Mouse (Mus musculus) MEL (cell line): Measurements from ENCODE around the gene Hsph1. TPM values are rescaled to one million over a fixed set of nuclear protein-coding genes. Genes with fewer than 3 reads are reported as not detected.

Experiments
- DNase-seq: peaks from one replicate; pipeline ENCODE4 v3.0.0; 2011; ENCODE audit warnings: low read depth, low spot score
- H3K27ac ChIP-seq: 2 replicates; pipeline ENCODE4 v1.5.1; 2012; ENCODE audit warnings: low read depth, mild to moderate bottlenecking, control low read depth, low read length, moderate library complexity; ENCODE audit not compliant: control insufficient read depth
- H3K27me3 ChIP-seq, 2 experiments: fragments of 150-350 bp in 1 of 2; sonication (generic) in 1 of 2; 2 replicates each; pipeline ENCODE4 v1.6.1; 2012; ENCODE audit warnings: low read length in 2 of 2, mild to moderate bottlenecking in 2 of 2, improper control_type of control experiment in 1 of 2, moderate library complexity in 1 of 2; ENCODE audit not compliant: insufficient read depth in 2 of 2, control insufficient read depth in 1 of 2
- H3K36me3 ChIP-seq, 2 experiments: 2 replicates each; pipeline ENCODE4 v1.6.1; 2012 to 2014; ENCODE audit warnings: low read length in 2 of 2, improper control_type of control experiment in 1 of 2, inconsistent platforms in 1 of 2, mild to moderate bottlenecking in 1 of 2; ENCODE audit not compliant: insufficient read depth in 2 of 2, control insufficient read depth in 1 of 2
- H3K4me1 ChIP-seq, 2 experiments: fragments of 150-350 bp in 1 of 2; sonication (generic) in 1 of 2; 2 replicates each; pipeline ENCODE4 v1.6.1; 2012; ENCODE audit warnings: low read length in 2 of 2, improper control_type of control experiment in 1 of 2, mild to moderate bottlenecking in 1 of 2; ENCODE audit not compliant: insufficient read depth in 2 of 2, control insufficient read depth in 1 of 2
- H3K4me3 ChIP-seq, 2 experiments: fragments of 150-350 bp in 1 of 2; sonication (generic) in 1 of 2; 2 replicates each; pipeline ENCODE4 v1.5.1; 2012; ENCODE audit warnings: low read depth in 2 of 2, low read length in 2 of 2, mild to moderate bottlenecking in 2 of 2, moderate library complexity in 2 of 2, control low read depth in 1 of 2, improper control_type of control experiment in 1 of 2; ENCODE audit not compliant: control insufficient read depth in 1 of 2, insufficient read depth in 1 of 2
- H3K79me2 ChIP-seq: 2 replicates; pipeline ENCODE4 v1.6.1; 2012; ENCODE audit warnings: mild to moderate bottlenecking, low read length, moderate library complexity; ENCODE audit not compliant: control insufficient read depth, poor library complexity, insufficient read depth
- H3K9ac ChIP-seq: 2 replicates; pipeline ENCODE4 v1.6.1; 2012; ENCODE audit warnings: low read depth, mild to moderate bottlenecking, control low read depth, low read length, moderate library complexity; ENCODE audit not compliant: control insufficient read depth, poor library complexity, severe bottlenecking
- H3K9me3 ChIP-seq: fragments of 150-350 bp; sonication (generic); replicated peaks from 2 replicates; pipeline ENCODE4 v1.6.1; 2012; ENCODE audit warnings: mild to moderate bottlenecking, low read length, improper control_type of control experiment, moderate library complexity; ENCODE audit not compliant: insufficient read depth
- CTCF ChIP-seq, 3 experiments: IDR thresholded peaks in 2 of 3; conservative IDR thresholded peaks in 1 of 3; 2 replicates each; pipeline ENCODE4 v1.5.1; 2011 to 2012; ENCODE audit warnings: low read length in 3 of 3, low read depth in 2 of 3, mild to moderate bottlenecking in 2 of 3, improper control_type of control experiment in 1 of 3, inconsistent platforms in 1 of 3, mixed read lengths in 1 of 3, moderate library complexity in 1 of 3; ENCODE audit not compliant: control insufficient read depth in 1 of 3, insufficient read depth in 1 of 3, poor library complexity in 1 of 3, severe bottlenecking in 1 of 3
- EP300 ChIP-seq, 2 experiments: IDR thresholded peaks; 2 replicates each; pipeline ENCODE4 v1.6.1; 2011; ENCODE audit warnings: improper control_type of control experiment in 2 of 2, low read length in 2 of 2, low read depth in 1 of 2, mild to moderate bottlenecking in 1 of 2
- GATA1 ChIP-seq: IDR thresholded peaks from 2 replicates; pipeline ENCODE4 v1.6.1; 2011; ENCODE audit warnings: low read depth, low read length, improper control_type of control experiment
- HCFC1 ChIP-seq: IDR thresholded peaks from 2 replicates; pipeline ENCODE4 v1.6.1; 2012; ENCODE audit warnings: low read depth, mild to moderate bottlenecking, inconsistent platforms, low read length, improper control_type of control experiment, moderate library complexity
- KAT2A ChIP-seq: conservative IDR thresholded peaks from 2 replicates; pipeline ENCODE4 v1.6.1; 2012; ENCODE audit warnings: low read depth, low read length, improper control_type of control experiment, inconsistent platforms
- MEF2A ChIP-seq: IDR thresholded peaks from 2 replicates; pipeline ENCODE4 v1.6.1; 2014; ENCODE audit warnings: low read depth, mild to moderate bottlenecking, inconsistent platforms, low read length, improper control_type of control experiment; ENCODE audit not compliant: poor library complexity, insufficient replicate concordance, severe bottlenecking; ENCODE audit errors: extremely low read depth
- MYB ChIP-seq: IDR thresholded peaks from 2 replicates; pipeline ENCODE4 v1.6.1; 2011; ENCODE audit warnings: mild to moderate bottlenecking, low read depth, low read length, improper control_type of control experiment
- NRF1 ChIP-seq: IDR thresholded peaks from 2 replicates; pipeline ENCODE4 v1.6.1; 2014; ENCODE audit warnings: low read depth, mild to moderate bottlenecking, inconsistent platforms, low read length, improper control_type of control experiment, moderate library complexity; ENCODE audit not compliant: poor library complexity, insufficient read depth, severe bottlenecking
- RAD21 ChIP-seq: IDR thresholded peaks from 2 replicates; pipeline ENCODE4 v1.6.1; 2011; ENCODE audit warnings: mild to moderate bottlenecking, low read depth, low read length, improper control_type of control experiment
- SMC3 ChIP-seq: IDR thresholded peaks from 2 replicates; pipeline ENCODE4 v1.6.1; 2011; ENCODE audit warnings: low read depth, low read length, improper control_type of control experiment
- TCF12 ChIP-seq: IDR thresholded peaks from 2 replicates; pipeline ENCODE4 v1.6.1; 2014; ENCODE audit warnings: low read depth, mild to moderate bottlenecking, inconsistent platforms, low read length, improper control_type of control experiment, moderate library complexity
- USF2 ChIP-seq, 2 experiments: IDR thresholded peaks; 2 replicates each; pipeline ENCODE4 v1.6.1; 2011 to 2012; ENCODE audit warnings: improper control_type of control experiment in 2 of 2, low read length in 2 of 2, borderline replicate concordance in 1 of 2, inconsistent platforms in 1 of 2, low read depth in 1 of 2, mild to moderate bottlenecking in 1 of 2; ENCODE audit not compliant: insufficient read depth in 1 of 2
- ZC3H11A ChIP-seq: IDR thresholded peaks from 2 replicates; pipeline ENCODE4 v1.6.1; 2012; ENCODE audit warnings: low read depth, mild to moderate bottlenecking, inconsistent platforms, low read length, improper control_type of control experiment
- polyA plus RNA-seq, 2 experiments: library from polyadenylated mRNA; stranded (reverse) in 1 of 2; unstranded in 1 of 2; fragments of >175 nt in 1 of 2; fragments of >200 nt in 1 of 2; gene quantifications; 2 replicates each; pipeline versions ENCODE4 v1.2.1 to v1.2.4; 2012; ENCODE audit warnings: low replicate concordance in 2 of 2, low read depth in 1 of 2; ENCODE audit not compliant: insufficient read length in 2 of 2, insufficient read depth in 1 of 2, missing spikeins in 1 of 2
- total RNA-seq: library from RNA; depleted of rRNA; stranded (reverse); fragments of 300-350 nt; gene quantifications from 2 replicates; pipeline ENCODE4 v1.2.3, GENCODE M21; 2012

The Hsph1 gene
- total and polyA plus RNA-seq, 3 experiments, result 176 to 388 (median 300) TPM

DNA sequence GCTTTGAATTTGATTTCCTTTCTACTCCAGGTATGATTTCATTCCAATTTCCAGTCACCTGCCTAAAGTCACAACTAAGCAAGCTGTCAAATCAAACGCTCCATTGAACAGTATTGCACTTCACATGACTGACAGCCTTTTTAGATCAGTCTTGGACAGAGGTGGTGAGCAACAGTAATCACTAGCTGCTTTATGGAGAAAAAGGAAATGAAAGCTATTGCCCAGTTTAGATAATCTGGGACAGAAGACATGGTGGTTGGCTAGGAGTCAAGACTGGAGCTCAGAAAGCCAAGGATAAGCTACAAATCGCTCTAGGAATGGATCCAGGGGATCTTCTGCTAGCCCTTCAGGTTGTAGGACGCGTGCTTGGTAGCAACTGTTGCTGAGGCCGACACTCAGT lies 27.2 kb upstream of the Hsph1 start:
- H3K79me2 ChIP-seq, result no peaks in the 10 kb centered on the region

DNA sequence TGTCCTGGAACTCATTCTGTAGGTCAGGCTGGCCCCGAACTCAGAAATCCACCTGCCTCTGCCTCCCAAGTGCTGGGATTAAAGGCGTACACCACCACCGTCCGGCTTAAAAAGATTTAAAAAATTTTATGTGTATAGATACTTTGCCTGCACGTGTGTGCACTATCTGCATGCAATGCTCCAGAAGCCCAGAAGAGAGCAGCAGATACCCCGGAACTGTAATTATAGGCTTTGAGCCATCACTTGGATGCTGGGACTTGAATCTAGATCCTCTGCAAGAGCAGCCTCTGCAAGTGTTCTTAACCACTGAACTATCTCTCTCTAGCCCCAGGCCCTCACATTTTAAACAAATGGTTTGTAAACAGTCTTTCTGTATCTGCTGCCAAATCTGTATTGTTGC lies 26.8 kb upstream of the Hsph1 start:
- H3K4me3 ChIP-seq, result no peak overlapping the region
- no peak overlapping the region for H3K9ac ChIP-seq
- no peaks in the 10 kb centered on the region for H3K9me3 ChIP-seq
- DNase-seq, result peak; percentile 62
- peaks cover 2 to 23% of the 10 kb centered on the region in 2 experiments; a peak in 3 of 4 replicates for H3K4me1 ChIP-seq
- no peaks in the 10 kb centered on the region for H3K79me2 ChIP-seq
- peaks cover 0 to 15% of the 10 kb centered on the region in 2 experiments; a peak in 2 of 4 replicates for H3K36me3 ChIP-seq
- H3K27me3 ChIP-seq, result no peaks in the 10 kb centered on the region
- no peak overlapping the region for H3K27ac ChIP-seq
- TF ChIP-seq RAD21 (peak; percentile 46), CTCF (IDR thresholded peaks at IDR 0.05 in 2 of 3, conservative IDR thresholded peaks at IDR 0.05 in 1 of 3; ENCODE audit: control insufficient read depth in 1 of 3, insufficient read depth in 1 of 3, low read depth in 2 of 3, low read length in 3 of 3, poor library complexity in 1 of 3, severe bottlenecking in 1 of 3) (peak; percentile 38 to 64 (median 44)), KAT2A (no peak), MEF2A (no peak), SMC3 (peak; percentile 48)

More for the DNA sequence above, 27.2 kb upstream of the Hsph1 start:
- H3K4me3 ChIP-seq, result no peak overlapping the region
- H3K36me3 ChIP-seq, result peaks cover 0 to 11% of the 10 kb centered on the region in 2 experiments; a peak in 2 of 4 replicates
- no peak for TF ChIP-seq HCFC1
- no peak for TF ChIP-seq MYB
- no peak for TF ChIP-seq NRF1
- TF ChIP-seq EP300 (IDR thresholded peaks at IDR 0.05; ENCODE audit: low read depth in 1 of 2, low read length in 2 of 2), result peak; percentile 57 to 60; a peak in 3 of 4 replicates
- TF ChIP-seq TCF12, result peak; percentile 23; the same call in 1 of the 2 replicates
- TF ChIP-seq USF2 (IDR thresholded peaks at IDR 0.05; ENCODE audit: borderline replicate concordance in 1 of 2, insufficient read depth in 1 of 2, low read depth in 1 of 2, low read length in 2 of 2), result no peak
- TF ChIP-seq GATA1, result 0 out of 2 replicates have a peak, but pooled peaks have one; percentile 9
- DNase-seq, result no peak
- peaks cover under 1 to 19% of the 10 kb centered on the region in 2 experiments; a peak in 3 of 4 replicates for H3K4me1 ChIP-seq
- H3K27me3 ChIP-seq, result no peaks in the 10 kb centered on the region
- H3K9me3 ChIP-seq, result no peaks in the 10 kb centered on the region
- H3K27ac ChIP-seq, result no peak overlapping the region
- no peak overlapping the region for H3K9ac ChIP-seq

DNA sequence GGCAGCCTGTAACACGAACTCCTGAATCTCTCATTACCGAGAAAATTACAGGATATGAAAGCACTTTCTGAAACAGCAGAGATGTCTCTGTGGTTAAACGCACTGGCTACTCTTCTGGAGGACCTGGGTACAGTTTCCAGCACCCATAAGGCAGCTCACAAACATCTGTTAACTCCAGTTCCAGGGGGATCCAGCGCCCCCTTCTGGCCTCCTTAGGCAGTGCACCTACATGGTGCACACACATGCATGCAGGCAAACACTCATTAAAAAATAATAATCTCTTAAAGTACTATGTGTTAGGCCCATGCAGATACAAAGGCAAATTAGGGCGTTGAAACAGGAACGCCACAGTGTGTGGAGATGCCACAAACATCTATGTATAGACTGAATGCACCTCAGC lies 25.3 kb upstream of the Hsph1 start:
- H3K9me3 ChIP-seq, result no peaks in the 10 kb centered on the region
- peaks cover 2 to 21% of the 10 kb centered on the region in 2 experiments; a peak in 3 of 4 replicates for H3K4me1 ChIP-seq
- no peak overlapping the region for H3K27ac ChIP-seq
- no peak overlapping the region for H3K9ac ChIP-seq
- no peak overlapping the region for H3K4me3 ChIP-seq
- no peaks in the 10 kb centered on the region for H3K27me3 ChIP-seq
- peaks cover 0 to 15% of the 10 kb centered on the region in 2 experiments; a peak in 2 of 4 replicates for H3K36me3 ChIP-seq
- no peaks in the 10 kb centered on the region for H3K79me2 ChIP-seq
- TF ChIP-seq CTCF (IDR thresholded peaks at IDR 0.05 in 2 of 3, conservative IDR thresholded peaks at IDR 0.05 in 1 of 3; ENCODE audit: control insufficient read depth in 1 of 3, insufficient read depth in 1 of 3, low read depth in 2 of 3, low read length in 3 of 3, poor library complexity in 1 of 3, severe bottlenecking in 1 of 3), result peak; percentile 42 to 52 (median 43)
- TF ChIP-seq ZC3H11A, result no peak
- DNase-seq, result no peak
